Comparison of ENCODE assay signal across 12 mouse cellular contexts in the genomic region with DNA sequence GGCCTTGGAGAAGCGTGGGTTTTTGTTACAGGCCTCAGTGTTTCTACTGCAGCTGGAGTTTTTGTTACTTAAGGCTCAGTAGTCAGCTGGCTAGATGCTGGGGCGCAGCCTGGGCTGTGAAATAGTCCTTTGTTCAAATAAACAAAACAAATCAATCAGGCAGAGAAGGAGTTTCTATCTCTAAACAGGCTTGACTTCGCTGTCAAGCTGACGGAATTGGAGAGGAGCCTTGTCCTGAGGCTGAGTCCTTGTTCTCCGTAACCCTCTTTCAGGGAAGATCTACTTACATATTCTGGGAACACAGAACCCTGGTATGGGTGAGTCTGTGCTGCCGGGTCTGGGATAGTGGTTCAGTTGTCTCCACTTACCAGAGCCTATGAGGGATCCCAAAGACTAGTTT. TPM values are rescaled to one million over a fixed set of nuclear protein-coding genes. Genes with fewer than 3 reads are reported as not detected.
DNase-seq lines count a peak whose midpoint lies in the region; ATAC-seq and TF ChIP-seq lines count a peak whose summit lies in the region.
"Had no signal": no experiment of that assay in that cellular context is flagged by ENCODE, and none has a peak within 500 bp of the region (broad histone marks: within the 10 kb centered on the region; RNA-seq: fewer than 3 reads in every experiment).

No protein-coding gene starts in this region.

- H3K9me3 ChIP-seq in forebrain, embryonic 12.5 days, result no peaks in the 10 kb centered on the region

- no peak overlapping the region for H3K4me2 ChIP-seq in forebrain, embryonic 12.5 days

- no peak overlapping the region for H3K4me3 ChIP-seq in layer of hippocampus, adult 2 months
- H3K4me3 ChIP-seq in forebrain, embryonic 12.5 days (replicated peaks), result no peak overlapping the region

- peak in 1 of 2 experiments; percentile 20 for DNase-seq in layer of hippocampus, adult 2 months (ENCODE audit: low spot score in 2 of 2)
- DNase-seq in layer of hippocampus, adult 9-10 months (ENCODE audit: low spot score), result no peak
- peak; percentile 69 for DNase-seq in adipocyte (ENCODE audit: low spot score)
- DNase-seq in layer of hippocampus, adult 9-11 months, result peak; percentile 59
- DNase-seq in c-Kit-positive CD71-positive TER-119-positive erythroid progenitor cells, embryonic 14.5 days (ENCODE audit: low spot score), result no peak
- no peak for DNase-seq in adrenal gland, postnatal 25 days
- DNase-seq in gastrocnemius, postnatal 10 days, result no peak
- DNase-seq: cerebellum, adult 11-12 months; lung, adult 18-20 months; thymus, postnatal 25 days had no signal

- H3K27me3 ChIP-seq in forebrain, embryonic 12.5 days, result 0 out of 2 replicates have a peak, but pooled peaks cover 4% of the 10 kb centered on the region

- H3K36me3 ChIP-seq in forebrain, embryonic 12.5 days (replicated peaks), result no peaks in the 10 kb centered on the region

- H3K9ac ChIP-seq in forebrain, embryonic 12.5 days, result no peak overlapping the region

- WGBS in forebrain, embryonic 12.5 days, result 18% methylated on average over 6 of the region's 6 CpGs

- peak; percentile 67 for ATAC-seq in forebrain, embryonic 12.5 days (ENCODE audit: low FRiP score)
- ATAC-seq: intestine, embryonic 16.5 days had no signal

- H3K4me1 ChIP-seq in forebrain, embryonic 12.5 days, result peaks cover 28% of the 10 kb centered on the region

- TF ChIP-seq CTCF in layer of hippocampus, adult 2 months (conservative IDR thresholded peaks at IDR 0.05), result no peak

- H3K27ac ChIP-seq in layer of hippocampus, adult 2 months, result peak overlapping the region; percentile 76
- H3K27ac ChIP-seq in forebrain, embryonic 12.5 days, result peak overlapping the region; percentile 50; the same call in 1 of the 2 replicates

RNA-seq across cellular contexts. Expression of a gene that starts 48.6 kb away (rescaled TPM):
- 10 to 100 TPM; 13.9 to 14.8 TPM for total RNA-seq in layer of hippocampus, adult 2 months (2021)
- 1.3 and 2.2 TPM in 2 replicates for polyA plus RNA-seq in forebrain, embryonic 12.5 days (2016; fragmentation: Nextera tagmentation; extraction: Ambion mirVana)
- total RNA-seq in adrenal gland, postnatal 25 days (2021), result 127 and 214 TPM in 2 replicates
- total RNA-seq in gastrocnemius, postnatal 10 days (2021), result 100 to 1,000 TPM; 273 to 374 TPM

Comparison
In these comparisons a context has a peak if more than half of its experiments do, and no peak if none do; other contexts are left out.
1. DNase-seq: peak in adipocyte (single experiment) and layer of hippocampus, adult 9-11 months (single experiment); none in layer of hippocampus, adult 9-10 months (single experiment), c-Kit-positive CD71-positive TER-119-positive erythroid progenitor cells, embryonic 14.5 days (single experiment), adrenal gland, postnatal 25 days (single experiment) and gastrocnemius, postnatal 10 days (single experiment).